Mouse (Mus musculus) mature B cell (primary cell): Measurements from ENCODE around the gene Nup88.

Experiments used
- in situ Hi-C: fragments of 300-500 bp; cut with MboI; formaldehyde crosslinking; loops from 2 replicates; pipeline ENCODE4 v1.14.3; 2019

The Nup88 gene

GRCm38 (mm10) chr11:70969821-70970559, at the start of gene Nup88, which contains the start of gene Rpain:
TSS of gene Nup88 (minus strand) at chr11:70969973.
TSS of gene Rpain (plus strand) at chr11:70970213.
- in situ Hi-C loops = no loop called here

- in situ Hi-C loops = no loop called here
Observed at GRCm38 (mm10) chr11:71018416-71019200, 48.8 kb upstream of the Nup88 start.

GRCm38 (mm10) chr11:71017051-71017450, 47.3 kb upstream of the Nup88 start:
- in situ Hi-C loops = no loop called here

GRCm38 (mm10) chr11:71012743-71013142, 43.0 kb upstream of the Nup88 start:
- in situ Hi-C loops = no loop called here

GRCm38 (mm10) chr11:71008321-71008720, 38.5 kb upstream of the Nup88 start:
- in situ Hi-C loops = no loop called here

- in situ Hi-C loops = no loop called here
Observed at GRCm38 (mm10) chr11:71007831-71008230, 38.1 kb upstream of the Nup88 start.

- in situ Hi-C loops = no loop called here
Observed at GRCm38 (mm10) chr11:71007026-71007425, 37.3 kb upstream of the Nup88 start.

- in situ Hi-C loops = no loop called here
Observed at GRCm38 (mm10) chr11:71005046-71005445, 35.3 kb upstream of the Nup88 start.

GRCm38 (mm10) chr11:71004316-71004773, 34.6 kb upstream of the Nup88 start, which contains the start of gene Dhx33:
TSS of gene Dhx33 (minus strand) at chr11:71004437.
- in situ Hi-C loops = no loop called here

GRCm38 (mm10) chr11:71003611-71004315, 34.0 kb upstream of the Nup88 start:
- in situ Hi-C loops = no loop called here

GRCm38 (mm10) chr11:71001167-71001566, 31.4 kb upstream of the Nup88 start:
- in situ Hi-C loops = no loop called here

- in situ Hi-C loops = no loop called here
Observed at GRCm38 (mm10) chr11:70982557-70983228, 12.9 kb upstream of the Nup88 start, which contains the start of gene C1qbp. TSS of gene C1qbp (minus strand) at chr11:70983026.

GRCm38 (mm10) chr11:70982030-70982429, 12.3 kb upstream of the Nup88 start:
- in situ Hi-C loops = no loop called here

- in situ Hi-C loops = no loop called here
Observed at GRCm38 (mm10) chr11:70980751-70981510, 11.2 kb upstream of the Nup88 start.

GRCm38 (mm10) chr11:70980232-70980631, 10.5 kb upstream of the Nup88 start:
- in situ Hi-C loops = no loop called here

GRCm38 (mm10) chr11:70977293-70977692, 7.5 kb upstream of the Nup88 start:
- in situ Hi-C loops = no loop called here

GRCm38 (mm10) chr11:70975193-70975592, 5.4 kb upstream of the Nup88 start:
- in situ Hi-C loops = no loop called here

GRCm38 (mm10) chr11:70973947-70974346, 4.2 kb upstream of the Nup88 start:
- in situ Hi-C loops = no loop called here

GRCm38 (mm10) chr11:70972586-70972985, 2.8 kb upstream of the Nup88 start:
- in situ Hi-C loops = no loop called here

- in situ Hi-C loops = no loop called here
Observed at GRCm38 (mm10) chr11:70970560-70971540, 1.1 kb upstream of the Nup88 start.
